Mouse (Mus musculus) hindbrain, postnatal 0 days (tissue): ENCODE measurements at regions not wholly inside any gene's neighbourhood (a gene's known extent, or its start where the extent isn't known, plus 50 kb on each side); places are given as distances from the start of the nearest gene placed in this dataset.
"Not testable (repeated sequence)": the region's sequence is repeated elsewhere in the genome, so short reads cannot be mapped to it uniquely, and the experiment has no call there.

Experiments
- ATAC-seq: fragments of 200-750 bp; cut with Nextera tagmentation; 2 replicates; pipeline ENCODE4 v1.8.0; 2017; ENCODE audit warnings: mild to moderate bottlenecking, moderate TSS enrichment, moderate library complexity
- DNase-seq: peaks from one replicate; pipeline ENCODE4 v3.0.0-alpha.2; 2015; ENCODE audit warnings: low spot score
- H3K27ac ChIP-seq: fragments of 300-500 bp; sonication (generic); 2 replicates; pipeline ENCODE4 v1.5.1; 2014; ENCODE audit warnings: mild to moderate bottlenecking
- H3K27me3 ChIP-seq: fragments of 300-500 bp; sonication (generic); 2 replicates; pipeline ENCODE4 v1.6.1; 2014; ENCODE audit warnings: low read length, mixed read lengths; ENCODE audit not compliant: insufficient read depth
- H3K36me3 ChIP-seq: fragments of 300-500 bp; sonication (generic); 2 replicates; pipeline ENCODE4 v1.6.1; 2014; ENCODE audit warnings: low read length, mixed read lengths; ENCODE audit not compliant: insufficient read depth
- H3K4me1 ChIP-seq: fragments of 300-500 bp; sonication (generic); 2 replicates; pipeline ENCODE4 v1.6.1; 2014; ENCODE audit warnings: antibody characterized with exemption, low read length, mixed read lengths; ENCODE audit not compliant: insufficient read depth
- H3K4me2 ChIP-seq: fragments of 300-500 bp; sonication (generic); 2 replicates; pipeline ENCODE4 v1.6.1; 2014; ENCODE audit warnings: low read depth, mild to moderate bottlenecking, low read length, moderate library complexity, mixed read lengths
- H3K4me3 ChIP-seq: fragments of 300-500 bp; sonication (generic); 2 replicates; pipeline ENCODE4 v1.5.1; 2014; ENCODE audit warnings: low read length
- H3K9ac ChIP-seq: fragments of 300-500 bp; sonication (generic); replicated peaks from 2 replicates; pipeline ENCODE4 v1.6.1; 2014; ENCODE audit warnings: mild to moderate bottlenecking, low read length, moderate library complexity, mixed read lengths
- H3K9me3 ChIP-seq: fragments of 300-500 bp; sonication (generic); 2 replicates; pipeline ENCODE4 v1.6.1; 2016; ENCODE audit warnings: low read length, mixed read lengths
- CTCF ChIP-seq: IDR thresholded peaks from 2 replicates; pipeline ENCODE4 v1.5.1; 2016; ENCODE audit warnings: antibody characterized with exemption, control low read depth, low read depth
- WGBS: fragments of 180-500 bp; shearing (Covaris S2); extraction: QIAGEN DNeasy Blood & Tissue Kit; methylation state at CpG from one replicate; pipeline ENCODE4 v1.1.7; 2014; 5-methylcytosine and 5-hydroxymethylcytosine counted together
- microRNA-seq, 2 experiments: library from miRNA; unstranded; fragments of <30 nt; microRNA quantifications; one replicate each; pipeline ENCODE4; 2016

DNA sequence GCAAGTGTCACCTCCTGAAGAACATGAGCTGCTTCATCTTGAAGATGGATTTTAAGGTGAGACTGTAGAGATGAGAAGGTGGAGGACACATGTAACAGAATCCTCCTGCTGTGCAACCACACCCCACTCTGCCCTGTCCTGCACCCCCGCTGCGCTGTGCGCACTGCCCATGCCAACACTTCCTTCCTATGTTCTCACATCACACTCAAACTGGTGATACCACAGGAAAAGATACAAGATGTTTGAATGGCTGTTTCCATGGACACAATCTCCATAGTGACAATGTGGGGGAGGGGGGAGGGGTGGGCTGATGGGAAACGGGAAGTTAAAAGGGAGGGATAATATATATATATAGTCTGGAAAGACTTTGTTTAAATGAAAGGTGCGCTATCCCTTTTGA is 765.3 kb downstream of the Trib2 start:
- WGBS, result 80% methylated on average over 5 of the region's 5 CpGs
- Histone ChIP-seq H3K9ac (no peak overlapping the region), H3K4me3 (no peak overlapping the region), H3K4me2 (no peak overlapping the region), H3K9me3 (no peaks in the 10 kb centered on the region), H3K36me3 (no peaks in the 10 kb centered on the region), H3K27ac (no peak overlapping the region), H3K4me1 (no peaks in the 10 kb centered on the region), H3K27me3 (no peaks in the 10 kb centered on the region)
- ATAC-seq, result no peak
- no peak for DNase-seq
- no peak for TF ChIP-seq CTCF

DNA sequence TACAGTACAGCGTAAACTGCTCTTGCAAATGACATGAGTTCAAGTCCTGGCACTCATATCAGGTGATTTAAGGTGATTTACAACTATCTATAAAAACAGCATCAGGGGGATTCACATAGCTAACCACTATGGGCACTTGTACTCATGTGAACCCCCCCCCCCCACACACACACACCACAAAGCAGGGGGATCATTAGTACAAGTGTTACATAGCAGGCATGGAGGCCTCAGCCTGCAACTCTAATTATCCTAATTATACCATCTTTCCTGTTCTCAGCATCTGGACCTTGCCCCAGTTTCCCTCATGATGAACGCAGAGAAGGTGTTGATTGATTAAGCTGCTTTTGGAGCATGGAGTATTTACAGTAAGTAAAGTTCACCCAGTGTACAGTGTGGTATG is 773.5 kb downstream of the Trib2 start:
- ATAC-seq (no peak), DNase-seq (no peak)
- Histone ChIP-seq H3K4me3 (no peak overlapping the region), H3K9ac (no peak overlapping the region), H3K27me3 (no peaks in the 10 kb centered on the region), H3K9me3 (no peaks in the 10 kb centered on the region), H3K4me1 (no peaks in the 10 kb centered on the region), H3K27ac (no peak overlapping the region), H3K4me2 (no peak overlapping the region), H3K36me3 (no peaks in the 10 kb centered on the region)
- no peak for TF ChIP-seq CTCF
- WGBS, result 79% methylated on average over 2 of the region's 2 CpGs

DNA sequence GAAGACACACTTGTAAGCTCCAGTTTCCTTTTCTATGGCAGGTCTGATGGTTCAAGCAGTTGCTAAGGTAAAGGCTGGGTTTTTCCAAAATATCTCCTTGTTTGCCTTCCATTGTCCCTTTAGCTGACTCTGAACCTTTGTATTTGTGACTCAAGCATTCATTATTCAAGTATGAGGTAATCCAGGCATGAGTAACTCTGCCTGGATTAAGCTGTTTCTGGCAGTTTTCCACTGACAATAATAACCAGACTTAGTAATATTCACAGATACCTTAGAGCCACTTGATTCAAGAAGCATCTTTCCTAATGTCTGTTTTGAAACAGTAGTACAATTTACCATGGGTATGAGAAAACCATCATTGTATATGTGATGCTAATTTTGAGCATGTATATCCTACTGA is 805.6 kb downstream of the Trib2 start:
- no peaks in the 10 kb centered on the region for H3K36me3 ChIP-seq
- no peak for TF ChIP-seq CTCF

DNA sequence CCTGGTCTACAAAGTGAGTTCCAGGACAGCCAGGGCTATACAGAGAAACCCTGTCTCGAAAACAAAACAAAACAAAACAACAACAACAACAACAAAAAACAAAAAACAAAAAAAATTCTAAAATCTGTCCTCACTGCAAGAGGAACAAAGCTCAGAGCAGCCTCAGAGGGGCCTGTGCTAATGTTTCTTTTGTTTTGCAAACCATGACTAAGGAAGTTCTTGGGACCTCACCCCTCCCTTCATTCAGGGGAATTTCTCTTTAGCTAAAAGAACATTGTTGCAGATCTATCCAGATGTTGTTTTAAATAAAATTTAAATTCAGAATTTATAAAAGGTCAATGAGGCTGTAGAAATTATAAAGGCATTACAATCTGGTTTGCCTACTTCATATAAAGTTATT is 814.3 kb downstream of the Trib2 start:
- H3K9me3 ChIP-seq, H3K36me3 ChIP-seq, H3K9ac ChIP-seq, DNase-seq, H3K4me3 ChIP-seq, H3K27ac ChIP-seq, ATAC-seq, H3K27me3 ChIP-seq, H3K4me1 ChIP-seq, H3K4me2 ChIP-seq: not testable (repeated sequence)
- WGBS, result 50% methylated on average over 1 of the region's 1 CpGs

More for the DNA sequence above, 805.6 kb downstream of the Trib2 start:
- DNase-seq (no peak), ATAC-seq (no peak)
- Histone ChIP-seq H3K27me3 (no peaks in the 10 kb centered on the region), H3K9ac (no peak overlapping the region), H3K4me3 (no peak overlapping the region), H3K4me1 (no peaks in the 10 kb centered on the region), H3K4me2 (no peak overlapping the region), H3K9me3 (no peaks in the 10 kb centered on the region), H3K27ac (no peak overlapping the region)

Small RNA genes in the stretch of these regions (microRNA-seq; reads per million reads assigned to microRNA genes)
- gene Gm27682, result 0 reads per million in 2 experiments
